Mouse (Mus musculus) olfactory bulb, adult 2 months (tissue): ENCODE results near the gene Tbc1d17. TPM values are rescaled to one million over a fixed set of nuclear protein-coding genes. Genes with fewer than 3 reads are reported as not detected.

Experiments
- H3K27ac ChIP-seq: fragments of 200-500 bp; 2 replicates; pipeline ENCODE4 v1.5.1; 2012; ENCODE audit warnings: low read depth, low read length; ENCODE audit not compliant: insufficient read depth
- H3K4me1 ChIP-seq: fragments of 200-500 bp; 2 replicates; pipeline ENCODE4 v1.6.1; 2012; ENCODE audit warnings: low read length; ENCODE audit not compliant: control insufficient read depth, insufficient read depth
- H3K4me3 ChIP-seq: fragments of 200-500 bp; 2 replicates; pipeline ENCODE4 v1.5.1; 2012; ENCODE audit warnings: mild to moderate bottlenecking, low read depth, low read length, moderate library complexity; ENCODE audit not compliant: insufficient read depth
- CTCF ChIP-seq: fragments of 200-500 bp; IDR thresholded peaks from 2 replicates; pipeline ENCODE4 v1.5.1; 2012; ENCODE audit warnings: low read depth, mild to moderate bottlenecking, low read length, moderate library complexity; ENCODE audit not compliant: insufficient read depth
- POLR2A ChIP-seq: fragments of 200-500 bp; IDR thresholded peaks from 2 replicates; pipeline ENCODE4 v1.6.1; 2012; ENCODE audit warnings: mild to moderate bottlenecking, low read depth, low read length, moderate library complexity; ENCODE audit not compliant: insufficient read depth
- WGBS: fragments of 180-500 bp; shearing (Covaris S2); methylation state at CpG from one replicate; pipeline ENCODE4 v1.1.7; 2018; 5-methylcytosine and 5-hydroxymethylcytosine counted together
- polyA plus RNA-seq: library from polyadenylated mRNA; stranded (reverse); fragments of >200 nt; gene quantifications from 2 replicates; pipeline ENCODE4 v1.2.4, GENCODE M21; 2012; ENCODE audit warnings: low replicate concordance; ENCODE audit not compliant: missing spikeins, insufficient read depth, insufficient read length

Tbc1d17 gene
- polyA plus RNA-seq, 1 experiment, result not detected

GRCm38 (mm10) chr7:44839491-44840191 is 9.2 kb downstream of the Tbc1d17 start:
- H3K4me3 ChIP-seq, result no peak overlapping the region
- WGBS, result 20% methylated on average over 58 of the region's 58 CpGs
- TF ChIP-seq POLR2A, result no peak
- no peak for TF ChIP-seq CTCF
- H3K27ac ChIP-seq, result no peak overlapping the region
- H3K4me1 ChIP-seq, result peaks cover 15% of the 10 kb centered on the region; the same call in 1 of the 2 replicates

GRCm38 (mm10) chr7:44839171-44839490 is 9.7 kb downstream of the Tbc1d17 start:
- Histone ChIP-seq H3K4me3 (no peak overlapping the region), H3K27ac (no peak overlapping the region), H3K4me1 (peaks cover 15% of the 10 kb centered on the region; the same call in 1 of the 2 replicates)
- WGBS, result 61% methylated on average over 11 of the region's 11 CpGs
- TF ChIP-seq CTCF, result no peak
- TF ChIP-seq POLR2A, result no peak

- no peak for TF ChIP-seq CTCF
- TF ChIP-seq POLR2A, result no peak
- WGBS, result 87% methylated on average over 6 of the region's 6 CpGs
Observed at GRCm38 (mm10) chr7:44838073-44838472, 10.8 kb downstream of the Tbc1d17 start.

GRCm38 (mm10) chr7:44836423-44837053 is 12.3 kb downstream of the Tbc1d17 start:
- WGBS, result 82% methylated on average over 9 of the region's 9 CpGs
- no peak overlapping the region for H3K4me3 ChIP-seq
- peaks cover 15% of the 10 kb centered on the region; the same call in 1 of the 2 replicates for H3K4me1 ChIP-seq
- H3K27ac ChIP-seq, result no peak overlapping the region
- TF ChIP-seq CTCF (no peak), POLR2A (no peak)

More at GRCm38 (mm10) chr7:44838073-44838472, 10.8 kb downstream of the Tbc1d17 start:
- H3K4me1 ChIP-seq, result peaks cover 15% of the 10 kb centered on the region; the same call in 1 of the 2 replicates
- no peak overlapping the region for H3K27ac ChIP-seq
- H3K4me3 ChIP-seq, result no peak overlapping the region

- peaks cover 15% of the 10 kb centered on the region; the same call in 1 of the 2 replicates for H3K4me1 ChIP-seq
- whole genome bisulfite sequencing, result 55% methylated on average over 3 of the region's 3 CpGs
- TF ChIP-seq CTCF (no peak), POLR2A (no peak)
- H3K27ac ChIP-seq, result no peak overlapping the region
- H3K4me3 ChIP-seq, result no peak overlapping the region
Observed at GRCm38 (mm10) chr7:44836016-44836404, 12.9 kb downstream of the Tbc1d17 start.

GRCm38 (mm10) chr7:44835373-44836015 is 13.4 kb downstream of the Tbc1d17 start:
- Histone ChIP-seq H3K27ac (no peak overlapping the region), H3K4me1 (peaks cover 15% of the 10 kb centered on the region; the same call in 1 of the 2 replicates), H3K4me3 (no peak overlapping the region)
- TF ChIP-seq POLR2A (no peak), CTCF (no peak)
- 96% methylated on average over 1 of the region's 1 CpGs for WGBS

- Histone ChIP-seq H3K27ac (no peak overlapping the region), H3K4me1 (no peaks in the 10 kb centered on the region), H3K4me3 (no peak overlapping the region)
- WGBS, result 65% methylated on average over 4 of the region's 4 CpGs
- TF ChIP-seq CTCF, result no peak
- TF ChIP-seq POLR2A, result no peak
Observed at GRCm38 (mm10) chr7:44832763-44833162, 16.1 kb downstream of the Tbc1d17 start.

- no peaks in the 10 kb centered on the region for H3K4me1 ChIP-seq
- H3K4me3 ChIP-seq, result no peak overlapping the region
- TF ChIP-seq CTCF (no peak), POLR2A (no peak)
- H3K27ac ChIP-seq, result no peak overlapping the region
- WGBS, result 81% methylated on average over 5 of the region's 5 CpGs
Observed at GRCm38 (mm10) chr7:44828706-44829105, 20.2 kb downstream of the Tbc1d17 start.

GRCm38 (mm10) chr7:44826771-44827170 is 22.1 kb downstream of the Tbc1d17 start:
- no peak overlapping the region for H3K27ac ChIP-seq
- no peak overlapping the region for H3K4me3 ChIP-seq
- H3K4me1 ChIP-seq, result 0 out of 2 replicates have a peak, but pooled peaks cover under 1% of the 10 kb centered on the region
- no peak for TF ChIP-seq POLR2A
- no peak for TF ChIP-seq CTCF
- 81% methylated on average over 3 of the region's 3 CpGs for WGBS
